Mouse (Mus musculus) spleen, adult 2 months (tissue): ENCODE data around the gene Tcte3. TPM values are rescaled to one million over a fixed set of nuclear protein-coding genes. Genes with fewer than 3 reads are reported as not detected.
A peak's percentile ranks its signal among the peaks of the same experiment; 100 is the strongest.

Experiments
- DNase-seq, 2 experiments: peaks; one replicate each; pipeline versions ENCODE4 v3.0.0 to v3.0.0-alpha.2; 2012 to 2021; ENCODE audit warnings: low spot score in 2 of 2, low read depth in 1 of 2
- H3K27ac ChIP-seq: fragments of 200-500 bp; 2 replicates; pipeline ENCODE4 v1.5.1; 2012; ENCODE audit warnings: low read length, inconsistent platforms; ENCODE audit not compliant: insufficient read depth
- H3K27me3 ChIP-seq: fragments of 200-500 bp; 2 replicates; pipeline ENCODE4 v1.6.1; 2012; ENCODE audit warnings: mild to moderate bottlenecking, moderate library complexity, low read length, inconsistent platforms; ENCODE audit not compliant: control insufficient read depth, insufficient read depth
- H3K36me3 ChIP-seq: fragments of 200-500 bp; 2 replicates; pipeline ENCODE4 v1.6.1; 2012; ENCODE audit warnings: mild to moderate bottlenecking, low read length, inconsistent platforms; ENCODE audit not compliant: control insufficient read depth, insufficient read depth
- H3K4me1 ChIP-seq: fragments of 200-500 bp; 2 replicates; pipeline ENCODE4 v1.6.1; 2011; ENCODE audit warnings: inconsistent platforms; ENCODE audit not compliant: control insufficient read depth, insufficient read depth, insufficient read length
- H3K4me3 ChIP-seq: fragments of 200-500 bp; 2 replicates; pipeline ENCODE4 v1.5.1; 2011; ENCODE audit warnings: mild to moderate bottlenecking, inconsistent platforms; ENCODE audit not compliant: insufficient read depth, insufficient read length; ENCODE audit errors: extremely low read depth
- CTCF ChIP-seq: fragments of 200-500 bp; IDR thresholded peaks from 2 replicates; pipeline ENCODE4 v1.5.1; 2011; ENCODE audit warnings: mild to moderate bottlenecking, inconsistent platforms; ENCODE audit not compliant: insufficient read depth, insufficient read length, insufficient replicate concordance; ENCODE audit errors: extremely low read depth
- POLR2A ChIP-seq: fragments of 200-500 bp; IDR thresholded peaks from 2 replicates; pipeline ENCODE4 v1.6.1; 2011; ENCODE audit warnings: low read depth, low read length, inconsistent platforms
- WGBS: fragments of 180-500 bp; shearing (Covaris S2); methylation state at CpG from one replicate; pipeline ENCODE4 v1.1.7; 2018; 5-methylcytosine and 5-hydroxymethylcytosine counted together
- polyA plus RNA-seq: library from polyadenylated mRNA; depleted of rRNA; stranded (reverse); fragments of >200 nt; gene quantifications from 2 replicates; pipeline ENCODE4 v1.2.3, GENCODE M21; 2012

Gene Tcte3
- polyA plus RNA-seq, 1 experiment = not detected

DNA sequence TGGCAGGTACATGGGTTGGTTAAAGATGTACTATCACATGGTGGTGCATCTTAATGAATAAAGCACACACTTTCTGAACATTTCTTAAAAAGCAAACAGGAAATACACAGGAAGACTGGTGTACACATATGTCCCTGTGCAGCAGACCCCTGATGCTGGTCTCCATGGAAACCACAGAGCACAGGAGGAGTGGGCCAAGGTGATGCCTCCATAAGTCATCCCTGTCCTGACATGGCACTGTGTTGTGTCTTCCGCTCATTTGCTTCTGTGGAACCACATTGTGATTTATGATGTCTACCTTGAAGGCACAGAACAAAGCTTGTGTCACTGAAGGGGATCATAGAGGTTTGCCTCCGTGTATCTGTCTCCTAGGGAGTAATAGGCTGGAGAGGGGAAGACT, 30.9 kb upstream of the Tcte3 start:
- H3K4me1 ChIP-seq = no peaks in the 10 kb centered on the region; the same call in 1 of the 2 replicates
- 90% methylated on average over 2 of the region's 2 CpGs for WGBS
- no peak for DNase-seq
- H3K27me3 ChIP-seq = no peaks in the 10 kb centered on the region
- H3K36me3 ChIP-seq = no peaks in the 10 kb centered on the region
- H3K4me3 ChIP-seq = no peak overlapping the region
- TF ChIP-seq POLR2A (no peak), CTCF (no peak)
- H3K27ac ChIP-seq = no peak overlapping the region

DNA sequence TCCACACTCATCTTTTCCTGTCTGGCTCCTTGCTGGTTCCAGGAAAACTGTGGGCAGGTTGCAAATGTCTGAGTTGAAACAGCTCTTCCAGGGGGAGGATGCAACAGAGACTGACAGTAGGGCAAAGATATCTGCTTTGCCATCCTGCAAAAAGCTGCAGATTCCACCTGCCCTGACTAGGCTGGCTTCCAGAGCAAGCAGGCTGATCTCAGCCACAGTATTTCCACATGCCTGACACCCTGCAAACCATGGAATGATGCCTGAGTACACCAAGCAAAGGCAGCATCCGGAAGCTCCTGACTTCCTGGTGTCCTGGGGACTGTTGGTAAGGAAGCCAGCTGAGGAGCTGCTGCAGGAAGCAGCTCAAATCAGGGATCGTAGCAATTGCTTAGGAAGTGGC, 27.8 kb upstream of the Tcte3 start:
- no peak overlapping the region for H3K27ac ChIP-seq
- TF ChIP-seq CTCF (no peak), POLR2A (no peak)
- no peaks in the 10 kb centered on the region for H3K27me3 ChIP-seq
- H3K4me1 ChIP-seq = no peaks in the 10 kb centered on the region; the same call in 1 of the 2 replicates
- DNase-seq = no peak
- no peaks in the 10 kb centered on the region for H3K36me3 ChIP-seq
- H3K4me3 ChIP-seq = no peak overlapping the region
- 69% methylated on average over 2 of the region's 2 CpGs for WGBS

DNA sequence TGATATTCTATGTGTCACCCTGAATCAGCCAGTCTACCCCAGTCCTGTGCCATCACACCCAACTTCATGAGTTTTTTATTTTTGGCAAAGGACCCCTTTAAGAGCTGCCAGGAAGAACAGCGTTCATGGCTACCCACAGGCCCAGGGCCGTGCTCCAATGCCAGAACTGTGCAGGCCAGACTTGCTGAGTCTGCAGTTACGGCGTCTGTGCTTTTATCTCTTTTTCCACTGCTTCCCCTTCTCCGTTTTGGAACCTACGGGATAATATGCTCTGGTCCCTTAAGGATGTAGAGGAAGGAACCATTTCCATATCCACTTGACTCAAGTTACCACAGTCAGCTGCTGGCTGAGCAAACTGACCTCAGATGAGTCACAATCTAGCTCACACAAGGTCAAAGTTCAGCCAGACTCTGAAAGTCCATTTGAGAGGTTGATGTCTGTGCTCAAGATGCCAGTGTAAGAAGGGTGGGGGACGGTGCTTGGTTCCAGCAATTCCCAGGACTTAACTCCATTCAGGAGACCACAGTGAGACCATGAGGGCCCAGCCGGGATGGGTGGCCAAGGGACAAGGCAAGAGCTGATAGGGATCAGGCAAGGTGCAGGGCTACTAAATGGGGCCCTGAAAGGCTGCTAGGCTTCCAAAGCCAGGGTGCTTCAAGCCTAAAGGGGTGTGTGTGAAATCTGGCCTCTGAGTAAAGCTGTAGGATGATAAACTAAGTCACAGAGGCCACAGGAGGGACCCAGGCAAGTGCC, 26.9 kb upstream of the Tcte3 start:
- 81% methylated on average over 8 of the region's 8 CpGs for WGBS
- TF ChIP-seq CTCF (no peak), POLR2A (no peak)
- H3K27ac ChIP-seq = 0 out of 2 replicates have a peak overlapping the region, but pooled peaks have one; percentile 15
- DNase-seq = no peak
- peaks cover 2% of the 10 kb centered on the region; the same call in 1 of the 2 replicates for H3K36me3 ChIP-seq
- no peaks in the 10 kb centered on the region; the same call in 1 of the 2 replicates for H3K4me1 ChIP-seq
- no peaks in the 10 kb centered on the region for H3K27me3 ChIP-seq
- H3K4me3 ChIP-seq = no peak overlapping the region

DNA sequence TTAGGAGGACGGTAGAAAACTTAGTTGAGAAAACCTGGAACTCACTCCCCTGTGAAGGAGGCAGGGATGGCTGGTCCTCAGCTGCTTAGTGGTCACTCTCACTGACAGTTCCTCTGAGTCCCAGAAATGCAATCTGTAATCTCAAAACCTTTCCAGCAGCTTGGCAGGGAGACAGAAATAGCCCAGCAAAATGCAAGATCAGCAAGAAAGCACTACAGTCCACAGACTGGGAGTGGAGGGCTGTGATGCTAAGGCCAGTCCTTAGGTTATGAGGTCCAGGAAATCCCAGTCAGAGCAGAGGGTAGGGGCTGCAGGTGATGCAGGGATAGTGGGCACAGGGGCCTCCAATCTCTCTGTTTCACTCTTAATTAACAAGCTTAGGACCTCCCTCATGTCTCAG, 25.6 kb upstream of the Tcte3 start:
- Histone ChIP-seq H3K27ac (no peak overlapping the region), H3K4me1 (no peaks in the 10 kb centered on the region; the same call in 1 of the 2 replicates), H3K27me3 (no peaks in the 10 kb centered on the region), H3K4me3 (no peak overlapping the region), H3K36me3 (peaks cover 5% of the 10 kb centered on the region; the same call in 1 of the 2 replicates)
- TF ChIP-seq CTCF (no peak), POLR2A (no peak)
- 90% methylated on average over 1 of the region's 1 CpGs for WGBS
- no peak for DNase-seq

DNA sequence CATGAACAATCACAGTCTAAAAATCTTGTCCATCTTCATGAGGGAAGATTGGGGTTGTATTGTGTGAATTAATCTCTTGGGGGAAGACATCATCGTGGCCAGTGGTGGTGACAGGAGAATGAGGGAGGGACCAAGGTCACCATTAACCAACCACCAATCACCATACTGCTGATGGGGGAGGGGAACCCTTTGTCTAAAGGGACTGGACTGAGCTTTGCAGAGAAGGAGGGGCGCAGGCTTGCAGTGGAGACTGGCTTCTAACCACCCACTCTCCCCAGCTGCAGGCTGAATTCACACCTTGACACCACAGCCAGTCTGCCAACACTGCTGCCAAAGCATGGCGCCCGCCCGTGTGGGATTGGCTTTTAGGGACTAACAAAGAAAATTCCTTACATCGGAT, 24.8 kb upstream of the Tcte3 start:
- Histone ChIP-seq H3K27ac (no peak overlapping the region), H3K4me1 (no peaks in the 10 kb centered on the region; the same call in 1 of the 2 replicates), H3K4me3 (no peak overlapping the region), H3K36me3 (peaks cover 9% of the 10 kb centered on the region; the same call in 1 of the 2 replicates), H3K27me3 (no peaks in the 10 kb centered on the region)
- TF ChIP-seq CTCF (no peak), POLR2A (no peak)
- WGBS = 74% methylated on average over 6 of the region's 6 CpGs
- no peak for DNase-seq

DNA sequence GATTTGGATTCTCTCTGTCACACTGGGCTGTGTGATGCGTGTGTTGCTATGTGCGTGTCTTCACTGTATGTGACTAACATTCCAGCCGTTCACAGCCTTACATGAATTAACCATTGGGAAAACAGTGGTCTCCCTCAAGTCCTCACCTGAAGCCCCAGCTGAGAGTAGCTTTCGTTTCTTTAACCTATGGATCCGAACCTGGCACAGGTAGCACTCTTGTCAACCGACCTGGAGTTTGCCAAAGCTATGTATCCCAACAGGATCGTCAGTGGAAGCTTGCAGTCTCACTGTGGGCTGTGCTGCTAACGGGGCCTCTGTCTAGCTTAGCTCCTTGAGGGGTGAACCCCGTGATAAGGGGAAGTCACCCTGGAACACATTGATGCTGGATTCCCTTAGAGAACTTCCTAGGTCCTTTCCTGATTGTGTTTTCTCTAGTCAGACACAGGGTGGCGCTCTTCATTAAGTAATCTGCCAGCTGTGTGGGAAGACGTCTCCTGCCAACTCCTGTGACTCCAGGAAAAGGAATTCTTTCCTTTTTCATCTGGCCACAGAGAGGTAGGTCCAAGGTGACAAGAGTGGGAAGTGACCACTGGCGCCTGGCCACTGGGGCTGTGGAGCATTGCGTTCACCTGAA, 24.2 kb upstream of the Tcte3 start:
- Histone ChIP-seq H3K4me1 (no peaks in the 10 kb centered on the region; the same call in 1 of the 2 replicates), H3K27me3 (no peaks in the 10 kb centered on the region), H3K36me3 (peaks cover 9% of the 10 kb centered on the region; the same call in 1 of the 2 replicates), H3K27ac (no peak overlapping the region), H3K4me3 (no peak overlapping the region)
- no peak for DNase-seq
- 52% methylated on average over 13 of the region's 13 CpGs for WGBS
- TF ChIP-seq POLR2A (no peak), CTCF (peak; percentile 24; the same call in 1 of the 2 replicates)

DNA sequence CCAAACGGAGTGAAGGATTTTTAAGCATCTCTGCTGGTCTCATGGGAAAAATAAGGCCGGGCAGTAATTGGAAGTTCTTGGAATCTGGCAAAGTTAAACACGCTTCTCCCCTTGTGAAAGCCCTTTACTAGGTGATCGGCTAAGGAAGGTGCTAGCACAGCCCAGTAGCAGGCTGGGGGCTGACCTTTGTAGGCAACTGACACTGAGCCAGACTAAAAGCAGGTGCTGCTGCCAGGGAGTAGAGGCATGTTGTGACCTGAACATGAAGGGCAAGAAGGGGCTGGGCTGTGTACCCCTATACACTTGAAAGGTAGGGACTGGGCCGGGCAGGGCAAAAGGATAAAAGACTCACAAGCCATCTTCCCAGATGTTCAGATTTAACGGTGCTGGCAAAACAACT, 19.1 kb upstream of the Tcte3 start:
- no peak overlapping the region for H3K27ac ChIP-seq
- 94% methylated on average over 6 of the region's 6 CpGs for WGBS
- peaks cover 34% of the 10 kb centered on the region for H3K36me3 ChIP-seq
- no peak for DNase-seq
- no peaks in the 10 kb centered on the region for H3K4me1 ChIP-seq
- no peak overlapping the region for H3K4me3 ChIP-seq
- H3K27me3 ChIP-seq = no peaks in the 10 kb centered on the region
- TF ChIP-seq CTCF (no peak), POLR2A (no peak)
